Mouse (Mus musculus) kidney, embryonic 15.5 days (tissue): Measurements from ENCODE around the gene Ralgds. TPM values are rescaled to one million over a fixed set of nuclear protein-coding genes. Genes with fewer than 3 reads are reported as not detected.

ENCODE experiments used
- ATAC-seq: fragments of 200-750 bp; cut with Nextera tagmentation; replicated peaks from 2 replicates; pipeline ENCODE4 v1.8.0; 2017; ENCODE audit warnings: moderate TSS enrichment; ENCODE audit not compliant: low FRiP score
- H3K27ac ChIP-seq: fragments of 300-500 bp; sonication (generic); 2 replicates; pipeline ENCODE4 v1.5.1; 2015; ENCODE audit warnings: mild to moderate bottlenecking, inconsistent platforms
- H3K27me3 ChIP-seq: fragments of 300-500 bp; sonication (generic); 2 replicates; pipeline ENCODE4 v1.6.1; 2015; ENCODE audit warnings: inconsistent platforms
- H3K36me3 ChIP-seq: fragments of 300-500 bp; sonication (generic); 2 replicates; pipeline ENCODE4 v1.6.1; 2015; ENCODE audit warnings: inconsistent platforms
- H3K4me1 ChIP-seq: fragments of 300-500 bp; sonication (generic); 2 replicates; pipeline ENCODE4 v1.6.1; 2015; ENCODE audit warnings: inconsistent platforms
- H3K4me2 ChIP-seq: fragments of 300-500 bp; sonication (generic); 2 replicates; pipeline ENCODE4 v1.6.1; 2015; ENCODE audit warnings: moderate library complexity, mild to moderate bottlenecking, inconsistent platforms
- H3K4me3 ChIP-seq: fragments of 300-500 bp; sonication (generic); replicated peaks from 2 replicates; pipeline ENCODE4 v1.5.1; 2015; ENCODE audit warnings: mild to moderate bottlenecking, inconsistent platforms
- H3K9ac ChIP-seq: fragments of 300-500 bp; sonication (generic); 2 replicates; pipeline ENCODE4 v1.6.1; 2015; ENCODE audit warnings: mild to moderate bottlenecking, inconsistent platforms
- H3K9me3 ChIP-seq: fragments of 300-500 bp; sonication (generic); replicated peaks from 2 replicates; pipeline ENCODE4 v1.6.1; 2016; ENCODE audit warnings: inconsistent platforms
- WGBS: fragments of 180-500 bp; shearing (Covaris S2); methylation state at CpG from one replicate; pipeline ENCODE4 v1.1.7; 2015; ENCODE audit warnings: mixed read lengths; 5-methylcytosine and 5-hydroxymethylcytosine counted together
- polyA plus RNA-seq: library from polyadenylated mRNA; unstranded; fragments of >200 nt; fragmentation: Nextera tagmentation; extraction: Ambion mirVana; gene quantifications from 2 replicates; pipeline ENCODE4 v1.2.1, GENCODE M21; 2015

The Ralgds gene
- polyA plus RNA-seq, 1 experiment from 2014 or later = 30.5 TPM

DNA sequence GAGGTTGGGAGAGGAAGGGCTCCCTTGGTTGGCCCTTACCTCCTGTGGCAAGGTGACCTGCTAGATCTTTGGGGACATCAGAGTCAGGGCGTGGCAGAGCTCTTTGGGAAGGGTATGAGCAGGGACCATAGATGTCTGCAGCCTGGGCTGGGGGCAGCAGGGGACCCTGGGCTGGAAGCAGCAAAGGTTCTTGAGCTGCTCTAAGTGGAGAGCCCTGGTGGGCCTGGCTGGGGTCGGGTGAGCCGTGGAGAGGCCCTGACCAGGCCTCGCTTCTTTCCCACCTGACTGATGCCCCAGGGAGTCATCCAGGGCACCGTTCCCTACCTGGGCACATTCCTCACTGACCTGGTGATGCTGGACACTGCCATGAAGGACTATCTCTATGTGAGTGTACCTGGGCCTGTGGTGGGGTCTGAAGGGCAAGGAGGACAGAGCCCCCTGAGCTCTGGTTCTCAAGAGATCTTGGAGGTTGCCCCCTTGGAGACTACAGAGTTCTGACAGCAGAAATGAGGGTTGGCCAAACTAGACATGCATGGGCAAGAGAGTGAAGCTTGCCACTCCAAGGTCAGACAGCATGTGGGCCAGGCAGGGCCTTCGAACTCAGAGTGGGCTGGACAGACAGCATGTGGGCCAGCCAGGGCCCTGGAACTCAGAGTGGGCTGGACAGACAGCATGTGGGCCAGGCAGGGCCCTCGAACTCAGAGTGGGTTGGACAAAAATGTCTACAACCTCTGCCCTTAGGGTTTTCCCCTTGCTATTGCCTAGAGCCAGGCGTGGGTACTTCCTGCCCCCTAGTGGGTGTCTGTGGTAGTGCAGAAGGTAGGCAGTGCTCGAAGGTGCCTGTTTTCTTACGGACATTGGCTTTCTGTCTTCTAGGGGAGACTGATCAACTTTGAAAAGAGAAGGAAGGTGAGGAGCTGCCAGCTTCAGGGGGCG, 34.6 kb downstream of the Ralgds start:
- peaks cover 90% of the 10 kb centered on the region for H3K36me3 ChIP-seq

GRCm38 (mm10) chr2:28549157-28549556, 36.2 kb downstream of the Ralgds start:
- H3K4me1 ChIP-seq = peaks cover 7% of the 10 kb centered on the region; the same call in 1 of the 2 replicates
- H3K27me3 ChIP-seq = no peaks in the 10 kb centered on the region
- H3K9me3 ChIP-seq = no peaks in the 10 kb centered on the region
- H3K9ac ChIP-seq = no peak overlapping the region
- WGBS = 89% methylated on average over 13 of the region's 13 CpGs
- no peak overlapping the region for H3K4me3 ChIP-seq
- H3K36me3 ChIP-seq = peaks cover 90% of the 10 kb centered on the region
- ATAC-seq = no peak
- no peak overlapping the region for H3K4me2 ChIP-seq
- no peak overlapping the region for H3K27ac ChIP-seq

More for the DNA sequence above, 34.6 kb downstream of the Ralgds start:
- peaks cover 7% of the 10 kb centered on the region; the same call in 1 of the 2 replicates for H3K4me1 ChIP-seq
- H3K4me2 ChIP-seq = no peak overlapping the region
- WGBS = 48% methylated on average over 11 of the region's 11 CpGs
- no peak overlapping the region for H3K4me3 ChIP-seq
- no peaks in the 10 kb centered on the region for H3K27me3 ChIP-seq
- H3K9ac ChIP-seq = no peak overlapping the region
- H3K9me3 ChIP-seq = no peaks in the 10 kb centered on the region
- H3K27ac ChIP-seq = 0 out of 2 replicates have a peak overlapping the region, but pooled peaks have one; percentile 4
- peak; percentile 33 for ATAC-seq

DNA sequence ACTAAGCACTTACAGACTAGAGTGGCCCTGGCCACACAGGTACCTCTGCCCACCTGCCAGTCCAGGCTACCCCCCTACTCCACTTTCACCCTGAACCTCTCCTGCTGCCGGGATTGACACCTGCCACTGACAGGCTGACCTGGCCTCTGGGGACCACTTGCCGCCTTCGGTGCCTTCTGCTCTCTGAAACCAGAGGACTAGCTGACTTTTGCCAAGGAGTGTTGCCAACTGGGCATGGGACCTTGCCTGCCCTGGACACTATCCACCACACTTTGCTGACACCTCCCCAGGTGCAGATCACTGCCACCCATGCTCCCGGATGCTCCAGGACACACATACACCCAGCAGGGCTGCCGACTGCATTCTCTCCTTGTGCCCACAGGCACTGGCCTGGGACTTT, 39.4 kb downstream of the Ralgds start:
- Histone ChIP-seq H3K27me3 (no peaks in the 10 kb centered on the region), H3K4me1 (peaks cover 5% of the 10 kb centered on the region; the same call in 1 of the 2 replicates), H3K9me3 (no peaks in the 10 kb centered on the region), H3K36me3 (peaks cover 63% of the 10 kb centered on the region), H3K9ac (no peak overlapping the region), H3K27ac (no peak overlapping the region), H3K4me2 (no peak overlapping the region), H3K4me3 (no peak overlapping the region)
- no peak for ATAC-seq
- WGBS = 93% methylated on average over 5 of the region's 5 CpGs

GRCm38 (mm10) chr2:28557452-28557851, 44.5 kb downstream of the Ralgds start:
- Histone ChIP-seq H3K4me2 (no peak overlapping the region), H3K27ac (no peak overlapping the region), H3K9me3 (no peaks in the 10 kb centered on the region), H3K4me1 (no peaks in the 10 kb centered on the region), H3K36me3 (peaks cover 18% of the 10 kb centered on the region), H3K4me3 (no peak overlapping the region), H3K27me3 (no peaks in the 10 kb centered on the region), H3K9ac (no peak overlapping the region)
- no peak for ATAC-seq
- WGBS = 83% methylated on average over 5 of the region's 5 CpGs

GRCm38 (mm10) chr2:28563303-28563702, 50.4 kb downstream of the Ralgds start, which contains the start of gene Cel:
TSS of gene Cel (minus strand) at chr2:28563403.
- no peak for ATAC-seq
- Histone ChIP-seq H3K4me1 (no peaks in the 10 kb centered on the region; the same call in 1 of the 2 replicates), H3K4me2 (no peak within 1 kb of the TSS), H3K27me3 (no peaks in the 10 kb centered on the region), H3K36me3 (peaks cover 33% of the 10 kb centered on the region), H3K4me3 (no peak within 1 kb of the TSS), H3K27ac (no peak within 1 kb of the TSS), H3K9me3 (no peaks in the 10 kb centered on the region), H3K9ac (no peak within 1 kb of the TSS)
- WGBS = 65% methylated on average over 6 of the region's 6 CpGs

DNA sequence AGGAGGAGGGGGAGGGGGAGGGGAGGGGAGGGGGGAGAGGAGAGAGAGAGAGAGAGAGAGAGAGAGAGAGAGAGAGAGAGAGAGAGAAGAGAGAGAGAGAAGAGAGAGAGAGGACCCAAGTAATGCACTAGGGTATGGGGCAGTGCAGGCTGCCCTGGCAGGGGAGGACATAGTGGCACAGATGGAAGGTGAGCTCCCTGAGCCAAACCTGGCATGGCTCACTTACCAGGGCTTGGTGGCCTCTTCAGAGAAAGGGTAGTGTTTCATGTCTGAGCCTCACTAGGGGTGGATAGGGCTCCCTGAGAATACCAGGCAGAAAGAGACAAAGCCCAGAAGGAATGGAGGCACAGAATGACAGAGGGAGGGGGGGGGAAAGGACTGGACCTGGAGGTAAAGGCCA, 50.9 kb downstream of the Ralgds start:
- Histone ChIP-seq H3K9me3 (no peaks in the 10 kb centered on the region), H3K27ac (no peak overlapping the region), H3K36me3 (peaks cover 38% of the 10 kb centered on the region), H3K9ac (no peak overlapping the region), H3K4me3 (no peak overlapping the region), H3K27me3 (no peaks in the 10 kb centered on the region), H3K4me2 (no peak overlapping the region), H3K4me1 (no peaks in the 10 kb centered on the region; the same call in 1 of the 2 replicates)
- no peak for ATAC-seq

GRCm38 (mm10) chr2:28564380-28564779, 51.5 kb downstream of the Ralgds start:
- Histone ChIP-seq H3K4me3 (no peak overlapping the region), H3K4me1 (no peaks in the 10 kb centered on the region; the same call in 1 of the 2 replicates), H3K4me2 (no peak overlapping the region), H3K36me3 (peaks cover 44% of the 10 kb centered on the region), H3K27ac (no peak overlapping the region), H3K9me3 (no peaks in the 10 kb centered on the region), H3K27me3 (no peaks in the 10 kb centered on the region), H3K9ac (no peak overlapping the region)
- ATAC-seq = no peak
- 89% methylated on average over 4 of the region's 4 CpGs for WGBS

DNA sequence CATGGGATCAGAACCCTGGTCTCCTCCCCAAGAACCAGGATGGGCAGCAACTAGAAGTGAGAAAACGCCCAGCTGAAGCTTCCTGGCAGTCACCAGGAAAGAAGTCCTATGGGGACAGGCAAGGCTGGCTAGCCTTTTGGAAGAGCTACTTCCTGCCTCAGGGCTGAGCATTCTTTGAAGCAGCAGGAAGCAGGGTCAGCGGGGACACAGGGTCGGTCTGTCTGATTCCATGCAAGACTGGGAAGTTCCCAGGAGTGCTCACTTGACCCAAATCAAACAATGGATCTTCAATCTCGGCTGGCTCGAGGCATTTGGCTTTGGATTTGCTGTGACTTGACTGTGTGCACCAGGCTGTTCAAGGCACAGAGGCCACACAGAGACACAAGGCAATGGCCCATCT, 53.6 kb downstream of the Ralgds start:
- H3K9ac ChIP-seq = no peak overlapping the region
- WGBS = 55% methylated on average over 5 of the region's 5 CpGs

GRCm38 (mm10) chr2:28569903-28570302, 57.0 kb downstream of the Ralgds start:
- no peaks in the 10 kb centered on the region for H3K4me1 ChIP-seq
- H3K4me2 ChIP-seq = no peak overlapping the region
- no peak for ATAC-seq
- H3K9ac ChIP-seq = no peak overlapping the region
- WGBS = 75% methylated on average over 3 of the region's 3 CpGs
- no peaks in the 10 kb centered on the region for H3K27me3 ChIP-seq
- no peaks in the 10 kb centered on the region for H3K9me3 ChIP-seq
- H3K4me3 ChIP-seq = no peak overlapping the region
- peaks cover 96% of the 10 kb centered on the region for H3K36me3 ChIP-seq
- H3K27ac ChIP-seq = no peak overlapping the region

More for the DNA sequence above, 53.6 kb downstream of the Ralgds start:
- Histone ChIP-seq H3K4me1 (no peaks in the 10 kb centered on the region; the same call in 1 of the 2 replicates), H3K27ac (no peak overlapping the region), H3K4me3 (no peak overlapping the region), H3K27me3 (no peaks in the 10 kb centered on the region), H3K36me3 (peaks cover 65% of the 10 kb centered on the region), H3K4me2 (no peak overlapping the region), H3K9me3 (no peaks in the 10 kb centered on the region)
- ATAC-seq = no peak

- Histone ChIP-seq H3K4me3 (no peak overlapping the region), H3K27ac (no peak overlapping the region), H3K36me3 (peaks cover 96% of the 10 kb centered on the region), H3K9ac (no peak overlapping the region), H3K9me3 (no peaks in the 10 kb centered on the region), H3K27me3 (no peaks in the 10 kb centered on the region), H3K4me2 (no peak overlapping the region), H3K4me1 (no peaks in the 10 kb centered on the region)
- ATAC-seq = no peak
- 86% methylated on average over 4 of the region's 4 CpGs for WGBS
Observed at GRCm38 (mm10) chr2:28575341-28575740, 62.4 kb downstream of the Ralgds start.

GRCm38 (mm10) chr2:28576815-28577214, 63.9 kb downstream of the Ralgds start:
- H3K9me3 ChIP-seq = no peaks in the 10 kb centered on the region
- no peak overlapping the region for H3K9ac ChIP-seq
- peaks cover 90% of the 10 kb centered on the region for H3K36me3 ChIP-seq
- no peak for ATAC-seq
- no peak overlapping the region for H3K4me2 ChIP-seq
- no peak overlapping the region for H3K4me3 ChIP-seq
- H3K4me1 ChIP-seq = peaks cover 11% of the 10 kb centered on the region
- WGBS = 86% methylated on average over 3 of the region's 3 CpGs
- H3K27me3 ChIP-seq = no peaks in the 10 kb centered on the region
- no peak overlapping the region for H3K27ac ChIP-seq

- Histone ChIP-seq H3K27ac (no peak overlapping the region), H3K4me1 (peaks cover 17% of the 10 kb centered on the region), H3K4me2 (no peak overlapping the region), H3K9ac (no peak overlapping the region), H3K27me3 (no peaks in the 10 kb centered on the region), H3K9me3 (no peaks in the 10 kb centered on the region), H3K4me3 (no peak overlapping the region), H3K36me3 (peaks cover 78% of the 10 kb centered on the region)
- ATAC-seq = no peak
- 79% methylated on average over 5 of the region's 5 CpGs for WGBS
Observed at GRCm38 (mm10) chr2:28578003-28578402, 65.1 kb downstream of the Ralgds start.
